ENCODE assay signal across 16 mouse cellular contexts in genomic region chr4:135953179-135953578, GRCm38 (mm10).
"Had no signal": no experiment of that assay in that cellular context is flagged by ENCODE, and none has a peak within 500 bp of the region (broad histone marks: within the 10 kb centered on the region; RNA-seq: fewer than 3 reads in every experiment).

No protein-coding gene starts in this region.

- H3K4me3 ChIP-seq: midbrain, embryonic 10.5 days; midbrain, embryonic 12.5 days; myocyte; neural tube, embryonic 13.5 days; neural tube, embryonic 15.5 days had no signal

- H3K9ac ChIP-seq: lung, embryonic 14.5 days; midbrain, embryonic 12.5 days; neural tube, embryonic 13.5 days; neural tube, embryonic 15.5 days had no signal

- H3K9me3 ChIP-seq: midbrain, embryonic 12.5 days; neural tube, embryonic 15.5 days had no signal

- DNase-seq: lung, adult 18-20 months; lung, embryonic 14.5 days; lung, postnatal 10 days; lung, postnatal 4 days; midbrain, embryonic 14.5 days; right cerebral cortex, postnatal 14 days; spleen, adult 18-20 months; thymus, adult 2 months; thymus, postnatal 25 days; thymus, postnatal 4 days had no signal

- H3K4me1 ChIP-seq: midbrain, embryonic 12.5 days had no signal

- H3K27me3 ChIP-seq: midbrain, embryonic 12.5 days; neural tube, embryonic 13.5 days; neural tube, embryonic 15.5 days had no signal

- H3K4me2 ChIP-seq: lung, embryonic 14.5 days; midbrain, embryonic 12.5 days; neural tube, embryonic 13.5 days; neural tube, embryonic 15.5 days had no signal

- ATAC-seq: midbrain, embryonic 16.5 days had no signal

- H3K27ac ChIP-seq: midbrain, embryonic 10.5 days; midbrain, embryonic 12.5 days; neural tube, embryonic 13.5 days; neural tube, embryonic 15.5 days had no signal
